Mouse (Mus musculus) megakaryocyte, embryonic 14.5 days (primary cell): Measurements from ENCODE around the gene Dync1i1.

ENCODE experiments used
- FLI1 ChIP-seq: IDR thresholded peaks from 2 replicates; pipeline ENCODE4 v1.6.1; 2012; ENCODE audit warnings: low read length, inconsistent platforms, mixed read lengths
- GATA1 ChIP-seq: IDR thresholded peaks from 3 replicates; pipeline ENCODE4 v1.6.1; 2012; ENCODE audit warnings: mixed read lengths, low read length, inconsistent platforms, borderline replicate concordance

- TF ChIP-seq GATA1 (no peak), FLI1 (no peak)
Measured at GRCm38 (mm10) chr6:5828409-5828974, 103.1 kb downstream of the Dync1i1 start.
